Mouse (Mus musculus) CH12.LX (cell line): ENCODE measurements at regions not wholly inside any gene's neighbourhood (a gene's known extent, or its start where the extent isn't known, plus 50 kb on each side); places are given as distances from the start of the nearest gene placed in this dataset.

ENCODE experiments used
- CHD1 ChIP-seq: IDR thresholded peaks from 2 replicates; pipeline ENCODE4 v1.6.1; 2012; ENCODE audit warnings: low read depth, low read length, improper control_type of control experiment, inconsistent platforms
- CTCF ChIP-seq, 2 experiments: IDR thresholded peaks in 1 of 2; conservative IDR thresholded peaks in 1 of 2; 2 replicates each; pipeline ENCODE4 v1.5.1; 2011 to 2012; ENCODE audit warnings: low read depth in 2 of 2, low read length in 2 of 2, improper control_type of control experiment in 1 of 2, inconsistent platforms in 1 of 2, mild to moderate bottlenecking in 1 of 2, moderate library complexity in 1 of 2
- E2F4 ChIP-seq: IDR thresholded peaks from 2 replicates; pipeline ENCODE4 v1.6.1; 2011; ENCODE audit warnings: low read depth, low read length, improper control_type of control experiment; ENCODE audit not compliant: insufficient replicate concordance
- POLR2A ChIP-seq: IDR thresholded peaks from 2 replicates; pipeline ENCODE4 v1.6.1; 2011; ENCODE audit warnings: low read depth, mild to moderate bottlenecking, improper control_type of control experiment, low read length
- TCF12 ChIP-seq: IDR thresholded peaks from 2 replicates; pipeline ENCODE4 v1.6.1; 2014; ENCODE audit warnings: low read depth, mild to moderate bottlenecking, inconsistent platforms, low read length, improper control_type of control experiment

DNA sequence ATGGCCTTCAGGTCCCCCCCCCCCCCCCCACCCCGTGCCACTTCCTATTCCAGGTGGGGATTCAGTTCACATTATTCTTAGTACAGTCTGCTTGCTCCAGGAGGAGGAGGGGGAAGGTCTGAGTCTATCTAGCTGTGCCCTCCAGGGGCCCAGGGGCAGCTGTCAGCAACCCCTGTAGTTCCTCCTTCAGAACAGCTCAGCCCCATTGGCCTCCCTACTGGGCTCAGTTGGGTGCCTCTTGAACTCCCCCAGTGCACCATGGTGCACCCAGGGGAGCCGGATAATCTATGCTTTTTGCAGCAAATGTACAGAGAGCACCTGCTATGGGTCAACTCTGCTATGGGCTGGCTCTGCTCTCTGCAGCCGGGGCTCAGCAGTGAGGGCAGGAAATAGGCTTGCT lies 204.8 kb downstream of the 4933412E24Rik start:
- no peak for TF ChIP-seq CTCF (conservative IDR thresholded peaks at IDR 0.05 in 1 of 2, IDR thresholded peaks at IDR 0.05 in 1 of 2; ENCODE audit: low read depth in 2 of 2, low read length in 2 of 2)
- no peak for TF ChIP-seq CHD1
- no peak for TF ChIP-seq POLR2A
- no peak for TF ChIP-seq TCF12
- TF ChIP-seq E2F4: no peak
